Mouse (Mus musculus) cortical plate, adult 2 months (tissue): ENCODE results near the gene Diaph3.

Experiments used
- CTCF ChIP-seq: fragments of 200-500 bp; IDR thresholded peaks from 2 replicates; pipeline ENCODE4 v1.5.1; 2011; ENCODE audit warnings: mild to moderate bottlenecking, control low read depth, low read length; ENCODE audit not compliant: insufficient read depth; ENCODE audit errors: extremely low read depth
- POLR2A ChIP-seq: fragments of 200-500 bp; IDR thresholded peaks from 2 replicates; pipeline ENCODE4 v1.6.1; 2011; ENCODE audit warnings: mild to moderate bottlenecking, low read length, control low read depth; ENCODE audit not compliant: insufficient read depth; ENCODE audit errors: extremely low read depth

DNA sequence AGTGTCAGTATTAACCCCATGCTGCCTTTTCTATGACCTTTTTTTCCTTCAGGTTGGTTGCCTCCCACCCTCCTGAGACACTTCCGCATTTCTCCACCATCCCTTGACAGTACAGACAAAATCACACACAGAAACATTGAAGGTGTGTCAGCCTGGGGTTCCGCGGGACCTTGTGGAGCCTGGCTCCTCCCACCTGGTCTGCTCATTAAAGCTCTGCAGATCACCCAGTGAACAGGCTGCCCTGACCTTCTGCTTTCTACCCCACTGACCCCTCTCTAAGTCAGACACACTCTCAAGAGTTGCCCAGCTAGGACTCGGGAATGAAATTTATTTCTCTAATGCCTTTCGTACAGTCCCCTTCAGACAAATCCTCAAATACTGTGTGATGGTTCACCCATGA is 500.9 kb downstream of the Diaph3 start:
- TF ChIP-seq CTCF (no peak), POLR2A (no peak)
